Mouse (Mus musculus) megakaryocyte, embryonic 14.5 days (primary cell): ENCODE results near the gene Gm1604a.
"Not testable (repeated sequence)": the region's sequence is repeated elsewhere in the genome, so short reads cannot be mapped to it uniquely, and the experiment has no call there.

Experiments
- FLI1 ChIP-seq: IDR thresholded peaks from 2 replicates; pipeline ENCODE4 v1.6.1; 2012; ENCODE audit warnings: low read length, inconsistent platforms, mixed read lengths
- GATA1 ChIP-seq: IDR thresholded peaks from 3 replicates; pipeline ENCODE4 v1.6.1; 2012; ENCODE audit warnings: mixed read lengths, low read length, inconsistent platforms, borderline replicate concordance

DNA sequence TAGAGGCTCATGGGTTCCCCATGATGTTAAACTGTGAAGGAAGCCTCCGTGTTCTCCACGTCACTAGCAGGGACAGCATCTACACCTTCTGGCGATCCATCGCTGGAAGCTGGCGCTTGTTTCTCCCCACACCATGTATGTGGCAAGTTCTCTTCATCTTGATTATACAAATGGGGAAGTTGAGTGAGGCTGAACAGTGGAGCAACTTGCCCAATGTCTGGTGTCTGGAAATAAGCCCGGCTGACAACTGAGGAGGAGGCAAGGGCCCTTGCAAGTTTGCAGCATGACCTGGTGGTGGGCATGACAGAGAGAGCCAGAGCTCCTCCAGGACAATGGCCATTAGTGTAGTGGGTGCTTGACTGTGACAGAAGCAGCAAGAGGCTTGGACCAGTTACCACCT, 50.2 kb downstream of the Gm1604a start:
- not testable (repeated sequence) for TF ChIP-seq FLI1, GATA1
